Mouse (Mus musculus) cerebellum, adult 2 months (tissue): ENCODE data around the gene Atrnl1. TPM values are rescaled to one million over a fixed set of nuclear protein-coding genes. Genes with fewer than 3 reads are reported as not detected.

Experiments
- DNase-seq, 2 experiments: peaks; one replicate each; pipeline ENCODE4 v3.0.0; 2021
- H3K27ac ChIP-seq: fragments of 200-500 bp; 2 replicates; pipeline ENCODE4 v1.5.1; 2012; ENCODE audit warnings: low read length, control low read depth, inconsistent platforms; ENCODE audit not compliant: insufficient read depth
- H3K27me3 ChIP-seq: fragments of 200-500 bp; 2 replicates; pipeline ENCODE4 v1.6.1; 2012; ENCODE audit warnings: inconsistent platforms, mild to moderate bottlenecking, low read length, moderate library complexity; ENCODE audit not compliant: control insufficient read depth, insufficient read depth
- H3K4me1 ChIP-seq: fragments of 200-500 bp; 2 replicates; pipeline ENCODE4 v1.6.1; 2011; ENCODE audit warnings: low read length; ENCODE audit not compliant: control insufficient read depth, insufficient read depth
- H3K4me3 ChIP-seq: fragments of 200-500 bp; replicated peaks from 2 replicates; pipeline ENCODE3; 2011; ENCODE audit warnings: mild to moderate bottlenecking, low read depth, low read length, control low read depth; ENCODE audit not compliant: insufficient read depth
- CTCF ChIP-seq: fragments of 200-500 bp; IDR thresholded peaks from 2 replicates; pipeline ENCODE4 v1.5.1; 2011; ENCODE audit warnings: low read depth, mild to moderate bottlenecking, control low read depth, low read length, moderate library complexity, borderline replicate concordance; ENCODE audit not compliant: insufficient read depth
- POLR2A ChIP-seq: fragments of 200-500 bp; IDR thresholded peaks from 2 replicates; pipeline ENCODE4 v1.6.1; 2011; ENCODE audit warnings: low read length, control low read depth, borderline replicate concordance; ENCODE audit not compliant: insufficient read depth
- WGBS: fragments of 180-500 bp; shearing (Covaris S2); methylation state at CpG from one replicate; pipeline ENCODE4 v1.1.7; 2018; 5-methylcytosine and 5-hydroxymethylcytosine counted together
- polyA plus RNA-seq: library from polyadenylated mRNA; depleted of rRNA; stranded (reverse); fragments of >200 nt; gene quantifications from 2 replicates; pipeline ENCODE4 v1.2.3, GENCODE M21; 2012

Gene Atrnl1
- polyA plus RNA-seq, 1 experiment: 21.5 TPM

DNA sequence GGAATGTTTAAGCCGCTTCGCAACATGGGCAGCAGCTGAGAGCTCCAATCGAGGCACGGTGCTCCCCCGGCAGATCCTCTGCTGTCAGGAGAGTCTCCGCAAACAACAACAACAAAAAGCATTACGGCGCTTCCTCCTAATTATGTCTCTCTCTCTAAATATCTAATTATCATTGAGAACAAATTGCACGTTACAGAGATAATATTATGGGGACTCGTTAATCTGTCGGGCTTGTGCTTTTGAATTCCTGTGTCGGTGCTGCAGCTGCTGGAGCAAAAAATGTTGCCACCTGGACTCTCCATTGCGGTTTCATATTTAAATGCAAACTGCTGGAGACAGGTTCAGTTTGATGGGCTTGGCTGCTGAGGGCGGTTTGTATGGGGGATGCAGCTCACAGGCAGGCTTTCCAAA is 466.1 kb downstream of the Atrnl1 start:
- DNase-seq: no peak
- H3K4me1 ChIP-seq: no peaks in the 10 kb centered on the region
- H3K27ac ChIP-seq: no peak overlapping the region
- 80% methylated on average over 14 of the region's 14 CpGs for WGBS
- no peaks in the 10 kb centered on the region for H3K27me3 ChIP-seq
- H3K4me3 ChIP-seq: no peak overlapping the region
- TF ChIP-seq POLR2A: no peak
- no peak for TF ChIP-seq CTCF

DNA sequence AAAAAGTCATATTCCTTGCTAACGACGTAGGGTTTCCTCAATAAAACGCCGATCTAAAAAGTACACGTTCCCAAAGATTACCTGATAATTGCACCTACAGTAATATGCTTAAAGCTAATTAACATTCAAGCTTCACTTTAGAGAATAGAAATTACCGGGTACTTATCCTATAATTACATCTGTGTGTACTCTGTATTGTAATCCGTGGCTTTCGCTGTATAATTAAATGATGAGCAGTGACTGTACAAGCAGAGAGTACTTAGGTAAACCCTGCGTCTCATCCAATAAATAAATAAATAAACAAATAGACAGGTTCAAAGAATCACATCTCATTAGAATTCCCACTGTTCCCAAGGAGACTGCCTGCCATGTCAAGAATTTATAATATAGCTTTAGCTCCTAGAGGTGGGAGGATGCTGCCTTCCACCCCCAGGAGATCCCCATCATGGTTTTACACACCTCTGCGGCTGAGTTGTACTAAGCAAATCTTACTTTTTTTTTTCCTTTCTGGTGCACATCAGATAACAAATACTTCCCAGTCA is 466.8 kb downstream of the Atrnl1 start:
- no peak for DNase-seq
- 90% methylated on average over 10 of the region's 10 CpGs for WGBS
- H3K4me3 ChIP-seq: no peak overlapping the region
- H3K27me3 ChIP-seq: no peaks in the 10 kb centered on the region
- TF ChIP-seq POLR2A: no peak
- TF ChIP-seq CTCF: no peak
- H3K27ac ChIP-seq: no peak overlapping the region
- H3K4me1 ChIP-seq: no peaks in the 10 kb centered on the region

DNA sequence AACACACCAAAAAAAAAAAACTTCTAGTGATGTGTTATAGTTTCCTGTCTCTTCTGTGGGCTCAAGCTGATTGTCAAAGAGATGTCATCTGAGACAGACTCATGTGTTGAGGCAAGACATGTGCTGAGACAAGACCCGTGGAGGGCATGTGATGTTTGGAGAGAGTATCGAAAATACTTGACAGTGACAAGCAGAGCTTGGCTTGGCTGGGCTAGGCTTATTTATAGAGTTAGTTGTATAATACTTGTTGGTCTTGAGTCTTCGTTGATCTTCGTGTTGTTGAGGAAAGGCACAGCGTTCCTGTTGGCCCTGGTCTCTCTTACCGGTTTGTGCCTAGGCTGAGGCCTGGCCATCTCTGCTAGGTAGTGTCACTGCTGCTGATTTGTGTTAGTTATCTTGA is 469.3 kb downstream of the Atrnl1 start:
- WGBS: 95% methylated on average over 6 of the region's 6 CpGs
- no peak for DNase-seq
- Histone ChIP-seq H3K27me3 (no peaks in the 10 kb centered on the region), H3K27ac (no peak overlapping the region), H3K4me3 (no peak overlapping the region), H3K4me1 (no peaks in the 10 kb centered on the region)
- no peak for TF ChIP-seq POLR2A
- no peak for TF ChIP-seq CTCF

DNA sequence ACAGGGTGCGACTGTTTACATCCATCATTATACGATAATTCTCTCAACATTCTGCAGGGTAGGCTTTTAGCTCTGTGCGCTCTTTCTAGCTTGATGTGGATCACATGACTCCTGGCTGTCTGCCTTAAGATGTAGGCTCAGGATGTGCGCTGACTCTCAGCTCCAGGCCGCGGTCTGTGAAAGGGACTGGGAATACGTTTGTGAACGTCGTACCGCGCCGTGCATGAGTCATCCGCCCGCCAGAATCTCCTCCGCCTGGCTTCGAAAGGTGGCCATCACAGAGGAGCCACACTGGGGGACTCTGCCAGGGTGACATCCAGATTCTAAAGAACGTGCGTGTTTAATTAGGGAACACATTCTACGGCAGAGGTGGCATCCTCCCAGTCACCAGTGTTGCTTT is 471.9 kb downstream of the Atrnl1 start:
- no peak for TF ChIP-seq CTCF
- no peak for TF ChIP-seq POLR2A
- no peak overlapping the region for H3K27ac ChIP-seq
- WGBS: 95% methylated on average over 19 of the region's 19 CpGs
- no peaks in the 10 kb centered on the region for H3K27me3 ChIP-seq
- H3K4me3 ChIP-seq: no peak overlapping the region
- DNase-seq: no peak
- H3K4me1 ChIP-seq: no peaks in the 10 kb centered on the region

DNA sequence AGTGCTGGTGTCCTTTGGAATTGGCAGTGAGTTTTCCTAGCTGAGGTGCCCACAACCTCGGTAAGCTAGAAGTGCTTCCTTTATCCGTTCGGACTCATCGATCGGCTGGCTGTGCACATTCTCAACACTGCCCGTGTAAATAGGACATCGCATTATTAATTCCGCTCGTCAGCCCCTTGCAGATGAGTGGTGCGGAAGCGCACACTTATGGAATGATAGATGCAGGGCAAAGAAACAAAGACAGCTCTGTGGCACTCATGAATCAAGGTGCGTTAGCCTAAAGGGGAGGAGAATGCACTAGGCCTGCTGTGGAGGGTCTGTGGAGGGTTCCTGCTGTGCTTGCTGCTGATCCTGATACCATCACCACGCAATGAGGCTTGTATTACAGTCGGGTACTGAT is 474.0 kb downstream of the Atrnl1 start:
- H3K4me1 ChIP-seq: no peaks in the 10 kb centered on the region
- TF ChIP-seq CTCF (no peak), POLR2A (no peak)
- DNase-seq: no peak
- no peak overlapping the region for H3K4me3 ChIP-seq
- no peak overlapping the region for H3K27ac ChIP-seq
- 80% methylated on average over 14 of the region's 14 CpGs for WGBS
- no peaks in the 10 kb centered on the region for H3K27me3 ChIP-seq

DNA sequence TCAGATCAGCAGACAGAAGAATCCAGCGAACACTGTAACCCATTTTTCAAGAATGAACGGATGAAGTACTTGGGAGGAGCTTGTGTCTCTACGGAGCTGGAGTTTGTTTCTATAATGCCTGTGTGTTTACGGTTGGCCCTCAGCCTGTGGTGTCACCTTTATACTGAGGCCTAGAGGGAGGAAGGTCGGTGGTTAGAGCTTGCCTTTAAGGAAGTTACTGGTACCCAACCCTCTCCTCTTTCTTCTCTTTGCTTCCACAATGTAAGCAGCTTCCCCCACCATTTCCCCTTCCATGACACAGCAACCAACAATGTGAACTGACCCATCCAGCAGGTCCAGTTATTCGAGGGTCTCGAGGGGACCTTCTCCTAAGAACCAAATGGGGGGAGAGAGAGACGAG is 475.9 kb downstream of the Atrnl1 start:
- H3K27me3 ChIP-seq: no peaks in the 10 kb centered on the region
- DNase-seq: no peak
- TF ChIP-seq POLR2A (no peak), CTCF (no peak)
- no peak overlapping the region for H3K27ac ChIP-seq
- H3K4me1 ChIP-seq: no peaks in the 10 kb centered on the region
- H3K4me3 ChIP-seq: no peak overlapping the region
- 94% methylated on average over 8 of the region's 8 CpGs for whole genome bisulfite sequencing

DNA sequence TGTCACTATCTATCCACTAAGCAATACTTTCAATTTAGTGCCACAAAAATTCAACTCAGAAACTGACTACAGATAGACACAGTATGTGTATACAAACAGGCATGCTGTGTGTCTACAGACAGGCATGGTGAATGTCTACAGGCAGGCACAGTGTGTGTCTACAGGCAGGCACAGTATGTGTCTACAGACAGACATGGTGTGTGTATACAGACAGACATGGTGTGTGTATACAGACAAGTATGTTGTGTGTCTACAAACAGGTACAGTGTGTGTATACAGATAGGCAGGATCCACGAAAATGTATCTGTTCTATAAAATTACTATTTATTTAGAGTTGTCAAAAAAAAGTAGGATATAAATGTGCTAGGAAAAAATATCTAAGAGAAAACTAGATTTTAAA is 477.1 kb downstream of the Atrnl1 start:
- TF ChIP-seq POLR2A (no peak), CTCF (no peak)
- H3K4me3 ChIP-seq: no peak overlapping the region
- H3K27me3 ChIP-seq: no peaks in the 10 kb centered on the region
- no peak overlapping the region for H3K27ac ChIP-seq
- no peaks in the 10 kb centered on the region for H3K4me1 ChIP-seq
- no peak for DNase-seq
- 91% methylated on average over 1 of the region's 1 CpGs for WGBS

DNA sequence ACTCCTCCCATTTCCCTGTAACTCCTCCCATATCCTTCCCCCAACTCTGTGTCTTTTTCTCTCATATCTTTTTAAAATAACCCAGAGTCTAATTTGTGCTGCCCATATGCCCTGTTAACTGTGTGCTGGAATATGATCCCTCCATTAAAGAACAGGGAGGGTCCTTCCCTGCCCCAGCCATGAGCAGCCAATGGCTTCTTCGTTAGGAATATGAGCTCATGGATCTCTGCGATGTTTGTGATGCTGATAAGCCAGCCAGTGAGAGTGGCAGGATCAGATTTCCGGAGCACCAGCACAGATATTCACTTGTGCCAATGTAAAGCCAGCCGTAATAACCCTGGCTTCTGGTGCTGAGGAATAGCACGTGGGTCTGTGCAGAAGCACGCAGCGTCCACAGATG is 477.6 kb downstream of the Atrnl1 start:
- H3K27ac ChIP-seq: no peak overlapping the region
- WGBS: 51% methylated on average over 7 of the region's 7 CpGs
- DNase-seq: no peak

DNA sequence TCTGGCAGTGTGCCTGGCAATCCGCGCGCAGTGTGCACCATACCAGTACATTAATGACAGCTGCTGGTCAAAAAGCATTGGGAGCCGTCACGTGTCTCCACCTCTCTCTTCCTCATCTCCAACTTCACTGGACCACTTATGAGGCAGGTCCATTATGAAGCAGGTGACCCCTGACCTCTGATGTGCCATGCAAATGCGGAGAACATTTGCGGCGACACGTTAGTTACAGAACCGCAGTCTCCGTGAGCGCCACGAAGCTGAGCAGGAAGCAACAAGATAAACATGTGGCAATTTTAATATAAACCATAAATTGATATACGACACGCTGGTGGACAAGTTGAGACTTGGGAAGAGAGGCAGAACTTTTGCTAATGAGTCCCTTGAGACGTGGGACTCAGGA is 481.1 kb downstream of the Atrnl1 start:
- TF ChIP-seq CTCF: no peak
- no peak for TF ChIP-seq POLR2A
- no peaks in the 10 kb centered on the region for H3K4me1 ChIP-seq
- no peaks in the 10 kb centered on the region for H3K27me3 ChIP-seq
- DNase-seq: no peak
- H3K4me3 ChIP-seq: no peak overlapping the region
- WGBS: 90% methylated on average over 16 of the region's 16 CpGs
- no peak overlapping the region for H3K27ac ChIP-seq

More for the DNA sequence above, 477.6 kb downstream of the Atrnl1 start:
- TF ChIP-seq POLR2A: no peak
- TF ChIP-seq CTCF: no peak
- H3K4me3 ChIP-seq: no peak overlapping the region
- no peaks in the 10 kb centered on the region for H3K27me3 ChIP-seq
- no peaks in the 10 kb centered on the region for H3K4me1 ChIP-seq
